ENCODE assay signal across 1 mouse cellular context in the genomic region with DNA sequence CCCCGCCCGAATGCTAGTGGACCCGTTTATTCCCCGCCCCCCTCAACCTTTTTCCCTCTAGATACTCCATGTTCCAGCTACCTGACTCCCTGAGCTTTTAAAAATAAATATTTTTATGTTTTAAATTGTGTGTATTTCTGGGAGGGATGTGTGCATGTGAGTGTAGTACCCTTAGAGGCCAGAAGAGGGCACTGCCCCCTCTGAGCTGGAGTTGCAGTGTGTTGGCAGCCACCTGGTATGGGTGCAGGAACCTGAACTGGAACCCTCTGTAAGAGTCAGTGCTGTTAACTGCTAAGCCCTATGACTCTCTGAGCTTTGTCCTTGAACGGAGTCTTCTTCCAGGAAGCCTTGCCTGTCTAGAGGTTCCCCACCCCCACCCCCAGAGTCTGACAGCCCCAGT.
A peak's percentile ranks its signal among the peaks of the same experiment; 100 is the strongest.
TF ChIP-seq lines count a peak whose summit lies in the region.

No protein-coding gene starts in this region.

TF ChIP-seq in MEL, 35 proteins besides CTCF, POLR2A, EP300 and RAD21:
- TF ChIP-seq SMC3 (IDR thresholded peaks at IDR 0.05; ENCODE audit: low read depth, low read length) (0 out of 2 replicates have a peak, but pooled peaks have one; percentile 6), CHD1 (IDR thresholded peaks at IDR 0.05; ENCODE audit: low read depth, low read length) (no peak)
